Mouse (Mus musculus): Measurements from ENCODE around the gene Prdx3. TPM values are rescaled to one million over a fixed set of nuclear protein-coding genes. Genes with fewer than 3 reads are reported as not detected.

The Prdx3 gene
- 100 to 1,000 TPM; 388 to 412 (median 399) TPM for total RNA-seq (2022)

DNA sequence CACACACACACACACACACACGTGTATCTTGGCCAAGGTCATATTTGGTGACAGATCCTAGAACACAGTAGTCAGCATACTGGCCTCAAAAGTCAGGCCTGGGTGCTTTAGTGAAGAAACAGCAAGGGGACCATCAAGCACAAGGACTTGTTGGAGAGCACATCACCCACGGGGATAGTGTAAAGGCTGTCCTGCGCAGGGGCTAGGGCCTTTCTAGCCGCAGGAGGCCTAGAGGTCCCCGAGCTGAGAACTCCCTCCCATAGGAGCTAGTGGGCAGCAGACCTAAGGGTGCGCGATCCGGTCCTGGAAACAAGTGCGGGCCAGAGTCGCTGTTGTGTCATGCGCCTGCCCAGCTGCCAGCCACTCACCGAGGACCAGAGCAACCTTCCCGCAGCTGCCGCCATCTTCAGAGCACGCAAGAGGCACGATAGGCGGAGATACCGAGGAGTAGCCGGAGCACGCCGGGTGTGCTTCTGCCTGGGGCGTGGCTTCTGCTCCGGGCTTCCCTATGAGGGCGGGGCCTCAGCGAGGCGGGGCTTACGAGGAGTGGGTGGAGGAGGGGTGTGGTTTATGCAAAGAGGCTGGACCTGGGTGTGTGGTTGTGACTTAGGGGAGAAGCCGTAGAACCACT lies at the start of gene Prdx3:
Prdx3 (minus strand) TSS at position 493 of the 631 bp plus-strand sequence.
- peak; percentile 97 for DNase-seq (ENCODE audit: low spot score)

DNA sequence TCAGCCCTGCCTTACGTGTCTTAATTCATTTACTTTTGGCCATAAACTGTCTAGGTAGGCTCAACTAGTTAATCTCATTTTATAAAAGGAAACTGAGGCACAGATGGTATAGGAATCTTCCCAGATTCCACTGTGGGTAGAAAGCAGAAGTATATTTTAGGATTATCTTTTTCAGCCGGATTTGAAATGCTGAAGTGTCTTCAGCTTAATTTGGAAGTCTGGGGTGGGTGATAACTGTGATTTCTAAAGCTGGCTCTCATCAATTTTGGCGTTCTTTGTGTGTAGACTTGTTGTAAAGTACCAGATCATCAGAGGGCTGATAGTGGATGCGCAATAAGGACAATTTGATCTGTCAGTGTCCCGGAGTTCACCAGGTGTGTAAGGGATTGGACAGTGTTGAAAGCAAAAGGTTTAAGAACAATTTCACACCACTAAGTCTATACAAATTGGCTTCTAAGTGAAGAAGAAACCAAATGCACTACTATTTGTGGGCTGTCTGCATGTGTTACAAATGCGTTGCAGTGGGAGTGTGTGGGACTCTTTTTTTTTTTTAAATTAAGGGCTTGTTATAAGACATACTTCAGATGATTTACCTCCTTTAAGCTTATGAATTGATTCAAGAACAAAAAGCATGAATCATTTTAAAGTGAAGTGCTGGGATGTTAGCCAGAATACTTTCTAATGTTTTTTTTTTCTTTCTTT lies 42.7 kb upstream of the Prdx3 start:
- DNase-seq (ENCODE audit: low spot score): no peak

DNA sequence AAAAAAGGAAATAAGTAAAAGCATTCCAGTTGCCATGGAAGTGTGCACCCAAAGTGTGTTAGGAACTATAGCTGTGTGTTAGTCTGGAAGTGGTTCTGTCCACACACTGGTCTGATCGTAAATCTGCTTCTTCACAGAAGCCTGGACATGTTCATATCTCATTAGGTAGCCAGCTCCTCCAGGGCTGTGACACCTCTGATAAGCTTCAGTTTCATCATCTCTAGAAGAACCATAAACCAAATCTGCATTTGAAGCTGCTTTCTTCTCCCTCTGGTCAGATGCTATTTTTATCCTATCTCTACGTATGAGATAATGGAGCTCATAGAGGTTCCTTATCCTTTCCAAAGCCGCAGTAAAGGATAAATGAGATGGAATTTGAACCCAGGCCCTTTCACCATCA lies 41.5 kb upstream of the Prdx3 start:
- no peak for DNase-seq (ENCODE audit: low spot score)

- no peak for DNase-seq (ENCODE audit: low spot score)
These were observed 40.9 kb upstream of the Prdx3 start for GRCm38 (mm10) chr19:60915236-60915635.

DNA sequence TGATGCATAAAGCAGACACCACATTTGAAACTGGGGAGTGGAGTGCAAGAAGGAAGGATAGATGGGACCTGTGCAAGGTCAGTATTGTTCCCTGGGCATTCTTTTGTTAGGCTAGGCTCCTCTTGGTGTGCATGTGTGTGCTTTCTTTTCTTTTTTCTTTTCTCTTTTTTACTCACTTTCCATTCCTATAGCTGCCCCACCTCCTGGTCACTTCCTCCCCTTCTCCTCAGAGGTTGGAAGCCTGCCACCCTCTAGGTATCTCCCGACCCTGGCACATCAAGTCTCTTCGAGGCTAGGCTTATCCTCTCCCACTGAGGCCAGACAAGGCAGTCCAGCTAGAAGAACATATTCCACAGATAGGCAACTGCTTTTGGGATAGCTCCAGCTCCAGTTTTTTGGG lies 37.3 kb upstream of the Prdx3 start:
- DNase-seq (ENCODE audit: low spot score): no peak

GRCm38 (mm10) chr19:60910304-60910703 lies 35.9 kb upstream of the Prdx3 start:
- no peak for DNase-seq (ENCODE audit: low spot score)

GRCm38 (mm10) chr19:60905477-60905876 lies 31.1 kb upstream of the Prdx3 start:
- no peak for DNase-seq (ENCODE audit: low spot score)

DNA sequence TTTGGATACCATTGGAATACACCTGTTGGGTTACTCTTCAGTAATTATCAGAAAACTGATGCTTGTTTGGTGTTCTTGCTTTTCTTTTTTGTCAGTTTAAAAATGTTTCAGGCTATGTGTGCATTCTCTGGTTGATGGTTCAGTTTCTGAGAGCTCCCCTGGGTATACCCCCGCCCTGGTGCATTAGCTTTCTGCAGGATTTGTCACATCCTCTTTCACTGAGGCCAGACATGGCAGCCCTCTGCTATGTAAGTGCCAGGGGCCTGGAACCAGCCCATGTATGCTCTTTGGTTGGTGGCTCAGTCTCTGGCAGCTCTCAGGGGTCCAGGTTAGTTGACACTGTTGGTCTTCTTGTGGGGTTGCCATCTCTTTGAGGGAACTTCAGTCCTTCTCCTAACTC lies 29.6 kb upstream of the Prdx3 start:
- no peak for DNase-seq (ENCODE audit: low spot score)

DNA sequence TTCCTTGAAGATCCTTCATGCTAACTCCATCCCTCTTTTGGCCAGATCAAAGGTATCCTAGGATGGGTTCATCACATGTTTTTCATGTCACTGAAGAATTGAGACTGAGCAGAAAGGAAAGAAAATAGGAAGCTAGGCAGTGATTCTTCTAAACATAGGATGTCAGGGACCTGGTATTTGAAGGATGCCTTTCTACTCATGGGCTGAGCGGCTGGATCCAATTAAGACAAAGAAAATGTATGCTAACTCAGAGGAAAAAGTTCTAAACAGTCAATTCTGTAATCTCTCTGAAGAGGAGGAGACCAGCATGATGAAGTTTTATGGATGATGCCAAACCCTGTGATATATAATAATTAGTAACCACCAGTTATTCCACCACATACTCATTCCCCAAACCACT lies 28.8 kb upstream of the Prdx3 start:
- no peak for DNase-seq (ENCODE audit: low spot score)

- no peak for DNase-seq (ENCODE audit: low spot score)
These were observed 21.0 kb upstream of the Prdx3 start for GRCm38 (mm10) chr19:60895251-60895880.

- peak; percentile 63 for DNase-seq (ENCODE audit: low spot score)
These were observed 17.7 kb upstream of the Prdx3 start for GRCm38 (mm10) chr19:60891934-60892547.

DNA sequence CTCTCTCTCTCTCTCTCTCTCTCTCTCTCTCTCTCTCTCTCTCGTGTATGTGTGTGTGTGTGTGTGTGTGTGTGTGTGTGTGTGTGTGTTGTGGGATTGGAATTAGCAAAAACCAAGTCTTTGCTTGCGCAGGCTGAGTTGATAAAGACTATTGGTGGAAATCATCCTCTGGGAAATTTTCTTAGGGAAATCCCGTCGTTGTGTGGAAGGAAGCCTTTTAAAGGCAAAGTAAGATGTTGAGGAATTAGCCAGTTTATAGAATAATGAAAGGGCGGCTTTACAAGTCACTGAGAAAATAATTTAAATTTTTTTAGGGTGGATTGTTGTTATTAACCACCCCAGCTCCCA lies 16.7 kb upstream of the Prdx3 start:
- DNase-seq (ENCODE audit: low spot score): peak; percentile 47

DNA sequence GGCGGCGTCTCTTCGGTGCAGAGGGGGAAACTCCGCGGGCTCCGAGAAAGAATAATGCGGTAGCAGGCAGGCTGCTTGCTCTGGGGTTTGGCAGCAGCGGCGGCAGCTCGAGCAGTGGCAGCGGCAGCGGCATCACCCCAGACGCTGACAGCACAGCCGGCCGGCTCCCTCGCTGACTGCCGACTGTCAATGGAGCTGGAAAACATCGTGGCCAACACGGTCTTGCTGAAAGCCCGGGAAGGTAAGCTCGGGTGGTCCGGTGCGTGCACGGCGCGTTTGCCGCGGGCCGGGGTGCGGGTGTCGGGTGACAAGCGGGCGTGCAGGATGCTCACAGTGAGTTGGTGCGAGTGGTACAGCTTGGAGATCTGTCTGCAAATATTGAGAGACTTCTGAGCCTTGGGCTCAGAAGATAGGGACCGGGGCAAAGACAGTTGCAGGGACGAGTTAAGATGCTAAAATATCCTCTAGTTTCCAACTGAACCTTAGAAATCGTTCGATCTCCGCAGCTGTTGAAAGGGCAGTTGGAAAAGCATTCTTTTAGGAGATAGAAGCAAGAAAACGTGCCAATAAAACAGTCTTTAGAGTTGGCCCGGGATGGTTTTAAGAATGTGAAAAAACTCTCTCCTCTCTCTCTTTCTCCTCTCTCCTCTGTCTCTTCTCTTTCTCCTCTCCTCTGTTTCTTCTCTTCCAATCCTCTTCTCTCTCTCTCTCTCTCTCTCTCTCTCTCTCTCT lies 16.2 kb upstream of the Prdx3 start:
- DNase-seq (ENCODE audit: low spot score): peak; percentile 39

- DNase-seq (ENCODE audit: low spot score): peak; percentile 95
These were observed 15.5 kb upstream of the Prdx3 start, which contains the start of gene Grk5 for GRCm38 (mm10) chr19:60889714-60890315. TSS of gene Grk5 (plus strand) at chr19:60889749.

GRCm38 (mm10) chr19:60889101-60889713 lies 14.9 kb upstream of the Prdx3 start:
- peak; percentile 91 for DNase-seq (ENCODE audit: low spot score)

- DNase-seq (ENCODE audit: low spot score): no peak
These were observed 13.3 kb upstream of the Prdx3 start for GRCm38 (mm10) chr19:60887637-60888036.

- peak; percentile 53 for DNase-seq (ENCODE audit: low spot score)
These were observed 8.8 kb upstream of the Prdx3 start for GRCm38 (mm10) chr19:60883129-60883528.

DNA sequence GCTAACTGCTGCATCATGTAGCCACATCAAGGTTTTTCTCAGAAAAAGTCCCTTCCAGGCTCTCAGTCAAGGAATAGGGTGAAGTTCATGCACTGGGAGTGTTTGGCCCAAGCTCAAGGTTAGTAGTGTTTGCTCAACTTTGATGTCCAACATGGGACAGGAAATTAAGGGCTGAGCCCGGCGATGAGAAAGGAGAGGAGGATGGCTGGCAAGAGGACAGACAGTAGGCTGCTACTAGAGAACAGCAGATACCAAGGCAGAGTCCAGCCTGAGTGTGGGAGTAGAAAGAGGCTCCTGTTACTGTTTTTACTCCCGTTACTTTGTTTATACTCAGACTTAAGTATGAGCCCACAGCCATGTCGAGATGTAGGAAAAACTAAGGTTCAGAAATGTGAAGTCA lies 855 bp downstream of the Prdx3 start:
- no peak for DNase-seq (ENCODE audit: low spot score)

GRCm38 (mm10) chr19:60872272-60872671 lies 2.1 kb downstream of the Prdx3 start:
- DNase-seq (ENCODE audit: low spot score): no peak

DNA sequence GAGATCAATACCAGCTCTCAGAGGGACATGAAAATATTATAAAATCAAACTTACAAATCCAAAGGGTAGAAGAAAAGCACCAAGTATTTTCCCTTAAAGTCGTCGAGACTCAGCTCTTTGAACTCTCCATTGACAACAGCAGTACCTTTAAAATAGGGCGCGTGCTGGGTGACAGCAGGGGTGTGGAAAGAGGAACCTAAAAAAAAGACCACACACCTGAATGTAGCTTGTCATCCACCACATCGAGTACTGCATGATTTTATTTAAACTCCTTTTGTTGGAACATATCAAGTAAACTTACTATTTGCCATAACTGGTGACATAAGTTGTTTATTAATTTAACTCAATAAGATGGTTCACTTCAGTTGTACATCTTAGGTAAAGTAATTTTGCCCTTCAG lies 3.0 kb downstream of the Prdx3 start:
- DNase-seq (ENCODE audit: low spot score): no peak

DNA sequence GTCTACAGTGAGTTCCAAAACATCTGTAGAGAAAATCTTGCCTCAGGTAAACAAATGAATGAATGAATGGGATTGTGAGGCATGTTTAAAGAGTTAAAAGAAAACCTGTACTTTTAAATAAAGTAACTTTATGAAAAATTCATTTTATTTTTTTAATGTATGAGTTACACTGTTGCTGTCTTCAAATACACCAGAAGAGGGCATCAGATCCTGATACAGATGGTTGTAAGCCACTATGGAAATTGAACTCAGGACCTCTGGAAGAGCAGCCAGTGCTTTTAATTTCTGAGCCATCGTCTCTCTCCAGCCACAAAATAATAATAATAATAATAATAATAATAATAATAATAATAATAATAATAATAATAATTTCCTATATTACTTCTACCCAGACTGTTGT lies 3.9 kb downstream of the Prdx3 start:
- no peak for DNase-seq (ENCODE audit: low spot score)

Measured in heart, adult 8-10 months (tissue).